Mouse (Mus musculus): ENCODE results near the gene Rad51c.

GRCm38 (mm10) chr11:87365120-87365519 is 39.6 kb downstream of the Rad51c start:
- TF ChIP-seq CTCF (IDR thresholded peaks at IDR 0.05; ENCODE audit: control insufficient read depth, insufficient read depth, insufficient read length) (no peak), MAX (IDR thresholded peaks at IDR 0.05) (no peak), MYOG (IDR thresholded peaks at IDR 0.05; ENCODE audit: control insufficient read depth, extremely low read depth, insufficient read length) (no peak), USF1 (IDR thresholded peaks at IDR 0.05; ENCODE audit: low read depth) (no peak), MYOD1 (IDR thresholded peaks at IDR 0.05; ENCODE audit: control insufficient read depth, insufficient read length, low read depth) (no peak)
